Mouse (Mus musculus) heart, embryonic 15.5 days (tissue): ENCODE measurements around the gene Mybbp1a. TPM values are rescaled to one million over a fixed set of nuclear protein-coding genes. Genes with fewer than 3 reads are reported as not detected.

Source experiments
- ATAC-seq: fragments of 200-750 bp; cut with Nextera tagmentation; replicated peaks from 2 replicates; pipeline ENCODE4 v1.8.0; 2017; ENCODE audit warnings: low read depth, moderate TSS enrichment; ENCODE audit not compliant: insufficient number of reproducible peaks, insufficient read depth, low FRiP score
- H3K27ac ChIP-seq: fragments of 300-500 bp; sonication (generic); 2 replicates; pipeline ENCODE4 v1.5.1; 2015; ENCODE audit warnings: mild to moderate bottlenecking, inconsistent platforms
- H3K27me3 ChIP-seq: fragments of 300-500 bp; sonication (generic); 2 replicates; pipeline ENCODE4 v1.6.1; 2015; ENCODE audit warnings: inconsistent platforms
- H3K36me3 ChIP-seq: fragments of 300-500 bp; sonication (generic); 2 replicates; pipeline ENCODE4 v1.6.1; 2015; ENCODE audit warnings: mild to moderate bottlenecking, inconsistent platforms
- H3K4me1 ChIP-seq: fragments of 300-500 bp; sonication (generic); replicated peaks from 2 replicates; pipeline ENCODE4 v1.6.1; 2015; ENCODE audit warnings: inconsistent platforms
- H3K4me2 ChIP-seq: fragments of 300-500 bp; sonication (generic); 2 replicates; pipeline ENCODE4 v1.6.1; 2015; ENCODE audit warnings: inconsistent platforms, mild to moderate bottlenecking, moderate library complexity
- H3K4me3 ChIP-seq: fragments of 300-500 bp; sonication (generic); 2 replicates; pipeline ENCODE4 v1.5.1; 2015; ENCODE audit warnings: mild to moderate bottlenecking, inconsistent platforms
- H3K9ac ChIP-seq: fragments of 300-500 bp; sonication (generic); 2 replicates; pipeline ENCODE4 v1.6.1; 2015; ENCODE audit warnings: mild to moderate bottlenecking, inconsistent platforms
- H3K9me3 ChIP-seq: fragments of 300-500 bp; sonication (generic); replicated peaks from 2 replicates; pipeline ENCODE4 v1.6.1; 2016; ENCODE audit warnings: inconsistent platforms
- WGBS: fragments of 180-500 bp; shearing (Covaris S2); methylation state at CpG from one replicate; pipeline ENCODE4 v1.1.7; 2015; ENCODE audit warnings: mixed read lengths; 5-methylcytosine and 5-hydroxymethylcytosine counted together
- polyA plus RNA-seq: library from polyadenylated mRNA; unstranded; fragments of >200 nt; fragmentation: Nextera tagmentation; extraction: Ambion mirVana; gene quantifications from 2 replicates; pipeline ENCODE4 v1.2.1, GENCODE M21; 2015

Mybbp1a gene
- polyA plus RNA-seq, 1 experiment from 2014 or later = 57.8 TPM

DNA sequence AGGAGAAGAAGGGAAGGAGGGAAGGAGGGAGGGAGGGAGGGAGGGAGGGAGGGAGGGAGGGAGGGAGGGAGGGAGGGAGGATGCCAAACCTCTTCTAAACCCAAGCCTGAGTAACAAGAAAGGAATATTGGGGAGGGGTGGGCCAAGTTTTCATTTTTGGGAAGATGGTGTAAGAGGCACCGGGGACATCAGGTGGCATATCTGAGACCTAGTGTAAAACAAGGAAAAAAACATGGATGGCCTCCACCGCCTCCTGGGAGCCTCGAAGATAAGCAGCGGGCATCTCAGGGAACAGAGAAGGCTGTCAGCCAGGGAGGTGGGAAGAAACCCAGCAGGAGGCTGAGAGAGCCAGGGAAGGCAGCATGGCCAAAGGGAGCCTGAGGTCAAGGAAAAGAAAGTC, 35.6 kb upstream of the Mybbp1a start:
- Histone ChIP-seq H3K4me1 (peaks cover 80% of the 10 kb centered on the region), H3K36me3 (peaks cover 25% of the 10 kb centered on the region), H3K27me3 (no peaks in the 10 kb centered on the region), H3K4me2 (peak overlapping the region; percentile 77), H3K4me3 (0 out of 2 replicates have a peak overlapping the region, but pooled peaks have one; percentile 70), H3K9ac (peak overlapping the region; percentile 10; the same call in 1 of the 2 replicates), H3K9me3 (no peaks in the 10 kb centered on the region), H3K27ac (peak overlapping the region; percentile 95)
- WGBS = 31% methylated on average over 4 of the region's 4 CpGs
- no peak for ATAC-seq

DNA sequence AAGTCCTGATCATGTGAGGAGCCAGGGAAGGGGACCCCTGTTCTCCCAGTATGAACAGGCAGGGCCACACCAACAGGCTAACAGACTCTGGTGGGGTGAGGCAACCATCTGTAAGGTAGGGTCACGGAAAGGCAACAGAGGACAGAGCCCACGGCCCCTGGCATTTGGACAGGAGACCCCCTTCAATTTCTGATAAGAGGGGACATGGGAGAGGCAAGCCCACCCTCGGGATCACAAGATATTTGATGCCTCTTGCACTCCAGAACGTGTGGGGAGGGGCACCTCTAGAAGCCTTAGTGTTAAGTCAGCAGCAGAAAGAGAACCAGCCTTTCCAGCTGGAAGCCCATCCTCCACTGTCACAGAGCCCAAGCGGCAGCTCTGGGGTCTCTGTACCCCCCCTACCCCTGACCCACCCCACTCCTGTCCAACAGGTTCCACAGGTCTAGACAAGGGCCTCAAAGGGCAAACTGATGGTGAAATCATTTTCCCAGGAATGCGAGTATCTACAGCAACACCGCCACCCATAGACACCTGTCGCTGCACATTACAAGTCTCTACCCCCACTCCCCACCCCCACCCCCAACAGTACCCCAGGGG, 35.0 kb upstream of the Mybbp1a start:
- peak overlapping the region; percentile 77 for H3K4me2 ChIP-seq
- H3K9me3 ChIP-seq = no peaks in the 10 kb centered on the region
- peak overlapping the region; percentile 70 for H3K4me3 ChIP-seq
- H3K4me1 ChIP-seq = peaks cover 78% of the 10 kb centered on the region
- peaks cover 19% of the 10 kb centered on the region for H3K36me3 ChIP-seq
- peak overlapping the region; percentile 95 for H3K27ac ChIP-seq
- WGBS = 33% methylated on average over 8 of the region's 8 CpGs
- H3K9ac ChIP-seq = peak overlapping the region; percentile 37; the same call in 1 of the 2 replicates
- no peak for ATAC-seq
- no peaks in the 10 kb centered on the region for H3K27me3 ChIP-seq

DNA sequence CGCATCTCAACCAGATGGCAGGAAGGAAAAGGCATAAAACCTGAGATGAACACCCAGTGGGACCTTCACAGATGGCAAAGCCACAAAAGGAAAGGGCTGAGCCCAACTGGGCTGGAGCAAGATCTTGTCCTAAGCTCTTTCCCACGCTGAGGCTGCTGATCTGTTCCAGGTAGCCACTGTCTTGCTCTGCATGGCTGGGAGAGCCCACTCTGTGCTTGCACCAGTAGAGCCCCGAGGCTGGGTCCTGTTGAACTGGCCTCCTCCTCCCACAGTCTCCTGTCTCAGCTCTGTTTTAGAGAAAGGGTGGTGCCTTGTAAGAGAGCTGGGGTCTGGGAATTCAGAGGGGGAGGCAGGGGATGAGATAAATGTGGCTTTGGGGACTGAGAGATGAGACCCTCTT, 34.1 kb upstream of the Mybbp1a start:
- H3K4me1 ChIP-seq = peaks cover 73% of the 10 kb centered on the region
- no peaks in the 10 kb centered on the region for H3K9me3 ChIP-seq
- H3K27me3 ChIP-seq = no peaks in the 10 kb centered on the region
- H3K4me2 ChIP-seq = peak overlapping the region; percentile 77
- 21% methylated on average over 3 of the region's 3 CpGs for WGBS
- peak overlapping the region; percentile 95 for H3K27ac ChIP-seq
- peak overlapping the region; percentile 70 for H3K4me3 ChIP-seq
- no peak for ATAC-seq
- H3K9ac ChIP-seq = peak overlapping the region; percentile 37; the same call in 1 of the 2 replicates
- H3K36me3 ChIP-seq = peaks cover 15% of the 10 kb centered on the region

DNA sequence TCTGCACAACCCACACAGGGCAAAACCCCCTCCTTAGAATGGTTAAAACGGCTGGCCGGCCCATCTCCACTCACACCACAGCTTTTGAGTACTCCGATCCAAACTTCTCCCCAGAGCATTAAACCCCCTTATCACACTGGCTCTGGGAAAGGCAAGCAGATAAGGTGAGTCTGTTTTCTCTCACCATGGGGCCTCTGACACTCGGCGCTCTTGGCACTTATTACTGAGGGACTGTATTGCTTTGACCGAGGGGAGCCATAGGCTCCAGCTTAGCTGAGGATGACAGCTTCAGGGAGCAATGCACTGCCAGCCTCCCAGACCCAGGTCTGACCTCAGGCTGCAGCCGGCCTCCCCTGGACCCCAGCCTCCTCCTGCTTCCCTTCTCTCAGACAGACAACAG, 33.6 kb upstream of the Mybbp1a start:
- peak; percentile 82 for ATAC-seq
- WGBS = 8% methylated on average over 7 of the region's 7 CpGs

DNA sequence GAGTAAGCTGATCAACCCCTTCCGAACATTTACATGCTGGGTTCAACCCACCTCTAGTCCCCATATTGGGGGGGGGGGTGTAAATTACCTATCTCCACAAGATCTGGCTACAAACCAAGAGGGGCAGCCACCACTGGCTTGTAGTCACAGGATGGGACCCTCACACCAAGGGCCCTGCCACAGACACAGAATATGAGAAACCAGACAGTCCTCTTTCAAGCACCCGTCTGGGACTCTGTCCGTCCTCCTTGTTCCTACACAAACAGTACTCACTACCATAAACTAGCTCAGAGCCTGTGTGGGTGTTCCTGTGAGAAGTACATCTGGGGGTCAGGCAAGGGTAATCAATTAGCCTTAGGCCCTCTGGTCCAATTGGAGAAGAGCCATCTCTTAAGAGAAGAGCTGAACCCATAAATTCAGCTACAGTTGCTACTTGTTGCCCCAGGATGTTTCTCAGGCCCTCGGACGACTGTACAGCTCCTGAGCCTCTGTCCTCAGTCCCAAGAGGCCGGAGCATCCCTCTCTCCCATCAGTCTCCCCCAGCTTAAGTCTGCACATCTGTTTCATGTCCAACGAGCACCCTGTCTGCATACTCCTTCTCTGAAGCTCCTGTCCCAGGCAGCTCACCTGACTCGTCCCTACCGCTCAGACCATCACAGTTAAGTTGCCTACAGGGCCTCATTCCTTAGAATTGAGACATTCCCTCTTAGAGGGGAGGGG, 32.5 kb upstream of the Mybbp1a start:
- WGBS = 27% methylated on average over 9 of the region's 9 CpGs
- peak overlapping the region; percentile 95 for H3K27ac ChIP-seq
- H3K4me3 ChIP-seq = peak overlapping the region; percentile 70
- peaks cover 76% of the 10 kb centered on the region for H3K4me1 ChIP-seq
- H3K9me3 ChIP-seq = no peaks in the 10 kb centered on the region
- peak overlapping the region; percentile 77 for H3K4me2 ChIP-seq
- H3K27me3 ChIP-seq = no peaks in the 10 kb centered on the region
- peak overlapping the region; percentile 85 for H3K9ac ChIP-seq
- H3K36me3 ChIP-seq = peaks cover 4% of the 10 kb centered on the region
- ATAC-seq = no peak

More for the DNA sequence above, 33.6 kb upstream of the Mybbp1a start:
- H3K9me3 ChIP-seq = no peaks in the 10 kb centered on the region
- peaks cover 14% of the 10 kb centered on the region for H3K36me3 ChIP-seq
- H3K4me1 ChIP-seq = peaks cover 73% of the 10 kb centered on the region
- peak overlapping the region; percentile 77 for H3K4me2 ChIP-seq
- H3K27ac ChIP-seq = peak overlapping the region; percentile 95
- no peaks in the 10 kb centered on the region for H3K27me3 ChIP-seq
- H3K9ac ChIP-seq = 0 out of 2 replicates have a peak overlapping the region, but pooled peaks have one; percentile 85
- peak overlapping the region; percentile 70 for H3K4me3 ChIP-seq

DNA sequence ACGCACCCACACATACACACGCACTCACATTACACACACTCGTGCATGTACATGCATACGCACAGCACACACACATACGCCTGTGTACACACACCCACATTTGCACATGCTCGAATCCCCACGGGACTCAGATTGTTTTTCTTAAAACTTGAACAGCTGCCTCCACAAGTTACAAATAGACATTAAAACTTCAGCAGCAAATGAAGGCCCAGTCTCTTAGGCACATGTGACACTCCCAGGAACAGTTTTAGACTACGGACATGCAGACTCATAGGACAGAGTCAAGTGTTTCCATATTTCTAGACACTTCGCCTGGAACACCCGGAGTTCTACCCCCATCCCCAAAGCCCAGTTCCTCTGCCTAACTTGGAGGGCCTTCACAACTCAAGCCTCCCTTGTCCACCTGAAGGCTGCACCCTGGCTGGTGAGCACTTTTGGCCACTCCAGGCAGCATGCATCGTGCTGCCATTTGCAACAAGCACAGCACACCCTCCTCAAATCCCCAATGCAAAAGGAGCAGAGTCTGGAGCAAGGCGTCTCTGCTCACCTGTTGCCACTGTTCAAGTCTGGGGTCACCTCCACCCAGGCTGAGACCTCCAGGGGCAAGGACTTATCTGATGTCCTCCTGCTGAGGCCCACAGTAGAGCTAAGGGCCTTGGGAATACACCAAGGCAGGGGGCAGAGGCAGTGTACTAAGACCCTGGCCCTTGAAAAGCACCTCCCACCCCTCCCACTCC, 31.3 kb upstream of the Mybbp1a start:
- Histone ChIP-seq H3K27me3 (no peaks in the 10 kb centered on the region), H3K4me1 (peaks cover 81% of the 10 kb centered on the region), H3K27ac (peak overlapping the region; percentile 95), H3K9ac (peak overlapping the region; percentile 85), H3K4me3 (peak overlapping the region; percentile 70), H3K36me3 (no peaks in the 10 kb centered on the region), H3K9me3 (no peaks in the 10 kb centered on the region), H3K4me2 (peak overlapping the region; percentile 77)
- no peak for ATAC-seq
- 34% methylated on average over 12 of the region's 12 CpGs for WGBS

DNA sequence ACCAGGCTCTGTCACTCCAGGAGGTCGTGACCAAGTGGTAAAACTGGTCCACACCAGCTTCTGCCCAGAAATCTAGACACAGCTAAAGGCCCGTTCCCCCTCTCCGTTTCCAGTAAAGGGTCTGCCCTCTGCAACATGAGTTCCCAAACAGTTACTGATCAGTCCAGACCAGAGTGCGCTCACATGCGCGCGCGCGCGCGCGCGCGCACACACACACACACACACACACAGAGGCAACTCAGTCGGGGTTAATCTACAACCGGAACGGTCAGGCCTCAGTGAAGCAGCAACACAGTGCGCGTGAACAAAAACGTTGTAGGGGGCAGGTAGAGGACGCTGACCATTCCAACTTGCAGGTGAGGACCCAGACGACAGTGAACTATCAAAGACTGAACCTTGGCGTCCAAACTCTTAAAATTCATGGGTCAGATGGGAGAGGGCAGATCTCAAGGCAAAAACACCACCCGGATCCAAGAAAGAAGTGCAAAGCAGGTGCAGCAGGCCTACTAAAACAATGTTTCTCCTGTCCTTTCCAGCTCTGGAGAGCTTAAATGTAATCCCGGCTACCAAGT, 30.5 kb upstream of the Mybbp1a start:
- no peaks in the 10 kb centered on the region for H3K27me3 ChIP-seq
- H3K36me3 ChIP-seq = no peaks in the 10 kb centered on the region
- WGBS = 1% methylated on average over 25 of the region's 25 CpGs
- H3K9ac ChIP-seq = peak overlapping the region; percentile 85
- H3K9me3 ChIP-seq = no peaks in the 10 kb centered on the region
- peak overlapping the region; percentile 77 for H3K4me2 ChIP-seq
- no peak for ATAC-seq
- peaks cover 82% of the 10 kb centered on the region for H3K4me1 ChIP-seq
- H3K4me3 ChIP-seq = peak overlapping the region; percentile 70
- peak overlapping the region; percentile 95 for H3K27ac ChIP-seq

DNA sequence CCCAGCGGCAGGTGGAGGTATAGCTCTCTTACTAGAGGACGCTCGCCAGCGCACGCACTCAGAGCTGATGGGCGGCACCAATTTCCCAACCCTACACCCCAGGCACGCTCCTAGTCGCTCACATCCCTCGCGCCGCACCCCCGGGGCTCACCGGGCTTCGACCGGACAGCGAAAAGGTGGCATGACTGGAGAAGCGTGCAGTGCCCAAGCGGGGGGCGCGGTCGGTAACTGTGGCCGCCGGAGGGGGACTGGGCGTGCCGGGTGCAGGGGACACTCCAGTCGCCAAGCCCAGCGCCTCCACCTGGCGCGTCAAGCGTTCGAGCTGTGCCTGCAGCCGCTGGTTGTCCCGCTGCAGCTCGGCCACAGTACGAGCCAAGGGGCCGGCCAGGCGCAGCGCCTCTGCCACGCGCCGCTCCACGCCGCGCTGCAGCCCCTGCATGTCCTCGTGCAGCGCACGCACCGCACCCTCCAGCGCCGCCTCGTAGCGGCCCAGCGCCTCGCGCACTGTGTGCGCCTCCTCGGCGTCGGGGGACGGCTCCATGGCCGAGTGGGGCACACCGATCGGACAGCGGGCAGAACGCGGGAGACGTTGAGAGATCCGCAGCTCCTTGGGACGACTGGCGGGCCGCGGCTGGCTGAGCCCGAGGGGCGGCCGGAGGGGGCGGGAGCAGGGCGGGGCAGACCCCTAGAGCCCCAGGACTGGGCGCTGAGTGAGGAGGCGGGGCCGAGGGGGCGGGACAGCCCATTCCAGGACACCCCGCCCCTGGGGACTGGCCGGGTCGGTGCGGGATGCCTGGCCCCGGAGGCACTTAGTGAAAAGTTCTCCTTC, 29.8 kb upstream of the Mybbp1a start, which contains the start of gene Smtnl2:
TSS of gene Smtnl2 (minus strand) at position 621 of the 829 bp plus-strand sequence.
- peak within 1 kb of the TSS; percentile 77 for H3K4me2 ChIP-seq
- ATAC-seq = peak; percentile 87
- H3K36me3 ChIP-seq = no peaks in the 10 kb centered on the region
- no peaks in the 10 kb centered on the region for H3K27me3 ChIP-seq
- peak within 1 kb of the TSS; percentile 95 for H3K27ac ChIP-seq
- peak within 1 kb of the TSS; percentile 70 for H3K4me3 ChIP-seq
- no peaks in the 10 kb centered on the region for H3K9me3 ChIP-seq
- H3K4me1 ChIP-seq = peaks cover 82% of the 10 kb centered on the region
- H3K9ac ChIP-seq = peak within 1 kb of the TSS; percentile 85
- under 1% methylated on average over 85 of the region's 86 CpGs for WGBS

DNA sequence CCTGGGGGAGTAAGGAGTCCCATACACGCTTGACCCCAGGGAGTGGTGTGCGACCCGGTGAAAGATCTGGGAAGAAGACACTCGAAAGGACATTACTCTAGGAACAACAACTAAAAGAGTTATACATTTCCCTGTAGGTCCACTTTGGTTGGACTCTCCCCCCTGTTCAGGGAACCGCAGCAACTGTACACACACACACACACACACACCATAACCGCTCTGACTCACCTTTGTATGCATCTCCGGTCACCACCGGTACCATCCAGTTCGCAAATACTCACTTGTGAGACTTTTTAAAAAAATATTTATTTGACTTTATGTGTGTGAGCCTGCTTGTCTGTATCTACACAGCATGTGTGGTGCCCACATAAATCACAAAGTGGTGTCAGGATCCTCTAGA, 29.2 kb upstream of the Mybbp1a start:
- H3K9ac ChIP-seq = 0 out of 2 replicates have a peak overlapping the region, but pooled peaks have one; percentile 85
- peak overlapping the region; percentile 70 for H3K4me3 ChIP-seq
- H3K36me3 ChIP-seq = no peaks in the 10 kb centered on the region
- 21% methylated on average over 9 of the region's 9 CpGs for WGBS
- H3K4me1 ChIP-seq = peaks cover 82% of the 10 kb centered on the region
- H3K27me3 ChIP-seq = no peaks in the 10 kb centered on the region
- H3K27ac ChIP-seq = peak overlapping the region; percentile 95
- H3K4me2 ChIP-seq = peak overlapping the region; percentile 77
- no peaks in the 10 kb centered on the region for H3K9me3 ChIP-seq
- ATAC-seq = no peak

DNA sequence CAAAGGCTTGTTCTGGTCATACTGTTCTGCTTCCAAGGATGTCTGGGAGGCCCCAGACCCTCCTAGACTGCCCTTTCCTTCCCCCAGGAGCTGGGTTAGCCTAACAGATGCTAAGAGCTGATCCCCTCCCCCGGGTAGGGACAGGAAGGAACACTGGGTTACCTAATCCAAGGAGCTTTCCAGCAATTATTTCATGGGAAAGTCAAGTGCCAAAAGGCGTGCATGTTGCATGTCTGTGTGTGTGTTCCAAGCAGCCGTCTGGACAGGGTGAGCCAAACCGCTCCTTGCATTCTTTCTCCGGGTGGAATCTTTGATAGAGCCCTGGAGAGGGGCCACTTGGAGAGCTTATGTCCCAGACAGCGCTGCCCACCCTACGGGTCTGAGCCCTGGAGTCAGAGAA, 28.1 kb upstream of the Mybbp1a start:
- ATAC-seq = peak; percentile 2; the same call in 1 of the 2 replicates
- Histone ChIP-seq H3K9ac (peak overlapping the region; percentile 3; the same call in 1 of the 2 replicates), H3K4me3 (peak overlapping the region; percentile 21), H3K4me1 (peaks cover 84% of the 10 kb centered on the region), H3K36me3 (no peaks in the 10 kb centered on the region), H3K27me3 (no peaks in the 10 kb centered on the region), H3K27ac (peak overlapping the region; percentile 95), H3K9me3 (no peaks in the 10 kb centered on the region), H3K4me2 (peak overlapping the region; percentile 37; the same call in 1 of the 2 replicates)
- WGBS = 30% methylated on average over 7 of the region's 7 CpGs
